Mouse (Mus musculus) layer of hippocampus, adult 2 months (tissue): ENCODE measurements around the gene Sugp2. TPM values are rescaled to one million over a fixed set of nuclear protein-coding genes. Genes with fewer than 3 reads are reported as not detected.

ENCODE experiments used
- DNase-seq, 2 experiments: peaks; one replicate each; pipeline ENCODE4 v3.0.0; 2022; ENCODE audit warnings: low spot score in 2 of 2
- H3K27ac ChIP-seq: fragments of 200-600 bp; 2 replicates; pipeline ENCODE4 v1.8.1; 2022
- H3K4me3 ChIP-seq: fragments of 200-600 bp; 2 replicates; pipeline ENCODE4 v1.8.1; 2022; ENCODE audit warnings: mild to moderate bottlenecking
- CTCF ChIP-seq: fragments of 200-600 bp; conservative IDR thresholded peaks from 2 replicates; pipeline ENCODE4 v1.8.1; 2022; ENCODE audit warnings: antibody characterized with exemption, mild to moderate bottlenecking, moderate library complexity
- total RNA-seq, 2 experiments: library from RNA; stranded (reverse); gene quantifications; 2 replicates each; pipeline ENCODE4 v1.2.3; 2021

Sugp2 gene
- total RNA-seq, 2 experiments from 2014 or later = 130 to 131 TPM

DNA sequence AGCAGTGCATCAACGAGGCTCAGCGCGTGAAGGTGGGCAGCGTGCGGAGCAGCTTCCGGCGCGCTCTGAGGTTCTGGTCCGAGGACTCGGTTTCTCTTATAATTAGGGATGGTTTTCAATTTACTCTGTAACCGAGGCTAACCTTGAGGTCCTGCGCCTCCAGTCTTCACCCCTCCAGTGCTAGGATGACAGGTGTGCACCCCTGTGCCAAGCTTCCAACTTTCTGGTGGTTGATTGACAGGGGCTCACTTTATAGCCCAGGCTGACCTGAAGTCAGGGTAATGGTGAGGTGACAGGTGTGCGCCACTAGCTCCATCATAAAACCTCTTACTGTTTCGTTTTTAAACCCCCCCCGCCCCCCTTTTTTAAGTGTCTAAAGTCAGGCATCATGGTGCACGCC lies 68.9 kb downstream of the Sugp2 start:
- no peak for TF ChIP-seq CTCF
- peak overlapping the region; percentile 93 for H3K27ac ChIP-seq
- no peak for DNase-seq
- H3K4me3 ChIP-seq = peak overlapping the region; percentile 81

- peak; percentile 81 for TF ChIP-seq CTCF
- no peak for DNase-seq
- no peak overlapping the region for H3K4me3 ChIP-seq
- H3K27ac ChIP-seq = no peak overlapping the region
Observed at GRCm38 (mm10) chr8:70309311-70309710, 75.3 kb downstream of the Sugp2 start.

DNA sequence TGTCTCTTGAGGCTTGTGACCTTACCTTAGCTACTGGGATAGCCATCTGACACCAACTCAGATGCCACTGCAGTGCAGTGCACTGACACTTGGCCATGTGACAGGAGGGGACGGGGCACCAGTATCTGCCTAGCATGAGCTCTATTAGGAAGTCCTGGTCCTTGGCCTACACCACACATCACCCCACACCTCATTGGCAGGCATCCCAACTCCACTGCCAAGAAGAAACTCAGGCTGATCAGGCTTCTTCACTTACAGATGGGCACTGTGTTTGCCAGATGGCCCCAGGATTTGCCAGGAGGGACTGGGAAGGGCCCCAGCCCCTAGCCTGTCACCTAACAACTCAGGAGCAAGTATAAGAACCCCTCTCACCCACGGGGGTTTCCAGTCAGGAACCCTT lies 79.4 kb downstream of the Sugp2 start:
- Histone ChIP-seq H3K27ac (no peak overlapping the region), H3K4me3 (no peak overlapping the region)
- TF ChIP-seq CTCF = no peak
- no peak for DNase-seq

- DNase-seq = peak; percentile 82 to 86
- Histone ChIP-seq H3K27ac (peak within 1 kb of the TSS; percentile 99), H3K4me3 (peak within 1 kb of the TSS; percentile 91)
- TF ChIP-seq CTCF = no peak
Observed at GRCm38 (mm10) chr8:70315624-70316510, 81.8 kb downstream of the Sugp2 start, which contains the start of gene Cers1. TSS of gene Cers1 (plus strand) at chr8:70315775.

GRCm38 (mm10) chr8:70316511-70317504 lies 82.8 kb downstream of the Sugp2 start:
- no peak for TF ChIP-seq CTCF
- Histone ChIP-seq H3K4me3 (peak overlapping the region; percentile 91), H3K27ac (peak overlapping the region; percentile 99)
- peak; percentile 89 to 96 for DNase-seq

GRCm38 (mm10) chr8:70317872-70318271 lies 83.8 kb downstream of the Sugp2 start:
- DNase-seq = no peak
- H3K27ac ChIP-seq = peak overlapping the region; percentile 99
- H3K4me3 ChIP-seq = peak overlapping the region; percentile 91
- no peak for TF ChIP-seq CTCF

GRCm38 (mm10) chr8:70323716-70324115 lies 89.7 kb downstream of the Sugp2 start:
- DNase-seq = no peak
- H3K27ac ChIP-seq = no peak overlapping the region
- no peak overlapping the region for H3K4me3 ChIP-seq
- peak; percentile 38 for TF ChIP-seq CTCF

DNA sequence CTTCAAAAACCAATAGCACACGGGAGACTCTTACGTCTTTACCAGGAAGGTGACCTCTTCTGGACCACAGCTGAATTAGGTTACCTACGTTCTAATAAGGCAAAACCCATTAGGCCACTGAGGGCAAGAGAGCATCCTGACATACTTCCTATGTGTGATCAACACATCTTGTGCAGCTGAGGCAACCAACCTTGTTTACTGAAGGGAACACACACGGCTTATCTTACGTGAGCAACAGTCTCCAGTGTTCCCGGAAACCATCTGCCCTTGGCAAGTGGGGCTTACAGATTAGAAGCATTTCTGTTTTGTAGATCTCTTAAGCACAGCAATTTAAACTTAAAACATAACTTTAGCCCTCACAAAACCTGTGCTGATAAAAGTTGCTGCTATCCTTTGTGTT lies 93.5 kb downstream of the Sugp2 start:
- peak overlapping the region; percentile 77 for H3K27ac ChIP-seq
- DNase-seq = no peak
- TF ChIP-seq CTCF = no peak
- H3K4me3 ChIP-seq = no peak overlapping the region

GRCm38 (mm10) chr8:70329124-70329834 lies 95.3 kb downstream of the Sugp2 start, which contains the start of gene Gdf1:
TSS of gene Gdf1 (plus strand) at chr8:70329817.
- DNase-seq = no peak
- no peak for TF ChIP-seq CTCF
- H3K4me3 ChIP-seq = no peak within 1 kb of the TSS
- peak within 1 kb of the TSS; percentile 77 for H3K27ac ChIP-seq

Other genes with a start within 250 kb of the Sugp2 start
- 10 to 100 TPM; 29.7 to 32.4 TPM for gene Gatad2a, start 237.8 kb upstream of the Sugp2 start, total RNA-seq
- gene Mau2, start 191.5 kb upstream of the Sugp2 start, total RNA-seq = 10 to 100 TPM; 73.6 to 74.3 TPM
- 10 to 100 TPM; 56.1 to 56.9 TPM for gene Sugp1, start 191.4 kb upstream of the Sugp2 start, total RNA-seq
- 1 to 10 TPM; 3.1 to 7.4 TPM for gene Tm6sf2, start 161.3 kb upstream of the Sugp2 start, total RNA-seq
- 10 to 100 TPM; 89.0 to 99.7 TPM for gene Hapln4, start 150.8 kb upstream of the Sugp2 start, total RNA-seq
- gene Ncan, start 113.4 kb upstream of the Sugp2 start, total RNA-seq = 100 to 1,000 TPM; 146 to 158 TPM
- gene Nr2c2ap, start 102.9 kb upstream of the Sugp2 start, total RNA-seq = 10 to 100 TPM; 29.2 to 32.8 TPM
- 10 to 100 TPM; 14.2 to 15.7 TPM for gene Rfxank, start 95.1 kb upstream of the Sugp2 start, total RNA-seq
- 10 to 100 TPM; 50.2 to 50.8 TPM for gene Borcs8, start 94.7 kb upstream of the Sugp2 start, total RNA-seq
- gene Mef2b, start 94.5 kb upstream of the Sugp2 start, total RNA-seq = under 1 TPM; 0.37 to 0.41 TPM
- gene Tmem161a, start 61.9 kb upstream of the Sugp2 start, total RNA-seq = 10 to 100 TPM; 46.4 to 59.0 TPM
- 10 to 100 TPM; 43.9 to 44.0 TPM for gene Slc25a42, start 21.9 kb upstream of the Sugp2 start, total RNA-seq
- gene Armc6, start 240 bp downstream of the Sugp2 start, total RNA-seq = 10 to 100 TPM; 45.6 to 47.1 TPM
- gene Homer3, start 48.6 kb downstream of the Sugp2 start, total RNA-seq = 10 to 100 TPM; 87.7 to 90.5 TPM
- gene Ddx49, start 68.3 kb downstream of the Sugp2 start, total RNA-seq = 10 to 100 TPM; 45.5 to 52.1 TPM
- 100 to 1,000 TPM; 139 to 157 TPM for gene Cope, start 68.3 kb downstream of the Sugp2 start, total RNA-seq
- gene Cers1, start 81.5 kb downstream of the Sugp2 start, total RNA-seq = 100 to 1,000 TPM; 110 to 113 TPM
- gene Gdf1, start 95.6 kb downstream of the Sugp2 start, total RNA-seq = 10 to 100 TPM; 12.1 to 14.4 TPM
- 10 to 100 TPM; 67.7 to 68.7 TPM for gene Upf1, start 119.1 kb downstream of the Sugp2 start, total RNA-seq
- under 1 TPM; 0.29 to 0.56 TPM for gene Comp, start 139.3 kb downstream of the Sugp2 start, total RNA-seq
- gene Crtc1, start 205.4 kb downstream of the Sugp2 start, total RNA-seq = 100 to 1,000 TPM; 191 to 208 TPM
- 10 to 100 TPM; 56.8 to 60.2 TPM for gene Klhl26, start 242.7 kb downstream of the Sugp2 start, total RNA-seq